Mouse (Mus musculus) brain, adult 2 months (tissue): ENCODE results near the gene Heatr6.

Experiments
- DNase-seq: peaks from one replicate; pipeline ENCODE4 v3.0.0; 2011; ENCODE audit warnings: low read depth, low spot score

Gene Heatr6

GRCm38 (mm10) chr11:83799871-83800430 is 46.5 kb downstream of the Heatr6 start:
- DNase-seq: no peak

GRCm38 (mm10) chr11:83802166-83802565 is 48.7 kb downstream of the Heatr6 start:
- peak; percentile 47 for DNase-seq

GRCm38 (mm10) chr11:83802581-83802980 is 49.1 kb downstream of the Heatr6 start:
- DNase-seq: no peak

GRCm38 (mm10) chr11:83810441-83810840 is 56.9 kb downstream of the Heatr6 start:
- no peak for DNase-seq

- no peak for DNase-seq
Measured at GRCm38 (mm10) chr11:83815191-83815590, 61.7 kb downstream of the Heatr6 start.

- DNase-seq: peak; percentile 72
Measured at GRCm38 (mm10) chr11:83815628-83816027, 62.1 kb downstream of the Heatr6 start.

- DNase-seq: no peak
Measured at GRCm38 (mm10) chr11:83817048-83817447, 63.6 kb downstream of the Heatr6 start.

GRCm38 (mm10) chr11:83817994-83818393 is 64.5 kb downstream of the Heatr6 start:
- DNase-seq: no peak

- DNase-seq: no peak
Measured at GRCm38 (mm10) chr11:83818591-83819127, 65.2 kb downstream of the Heatr6 start.

GRCm38 (mm10) chr11:83819806-83820483 is 66.4 kb downstream of the Heatr6 start:
- DNase-seq: no peak

- no peak for DNase-seq
Measured at GRCm38 (mm10) chr11:83826142-83826541, 72.6 kb downstream of the Heatr6 start.

- no peak for DNase-seq
Measured at GRCm38 (mm10) chr11:83828553-83829142, 75.2 kb downstream of the Heatr6 start.

GRCm38 (mm10) chr11:83832389-83832788 is 78.9 kb downstream of the Heatr6 start:
- DNase-seq: peak; percentile 27
